Mouse (Mus musculus): ENCODE data around the gene Hps4. TPM values are rescaled to one million over a fixed set of nuclear protein-coding genes. Genes with fewer than 3 reads are reported as not detected.
A peak's percentile ranks its signal among the peaks of the same experiment; 100 is the strongest.
"Not testable (repeated sequence)": the region's sequence is repeated elsewhere in the genome, so short reads cannot be mapped to it uniquely, and the experiment has no call there.

Gene Hps4
- polyA plus RNA-seq, 1 experiment from 2014 or later = 18.9 TPM

- whole genome bisulfite sequencing = 69% methylated on average over 2 of the region's 2 CpGs
- not testable (repeated sequence) for H3K9ac ChIP-seq (ENCODE audit: low read length); H3K4me1 ChIP-seq (ENCODE audit: control insufficient read depth, insufficient read depth, low read length); H3K4me2 ChIP-seq (ENCODE audit: low read depth, low read length); H3K27ac ChIP-seq (ENCODE audit: low read length); H3K9me3 ChIP-seq (replicated peaks; ENCODE audit: control insufficient read depth, low read length); H3K36me3 ChIP-seq (ENCODE audit: control insufficient read depth, insufficient read depth); ATAC-seq (replicated peaks; ENCODE audit: extremely low read depth, insufficient read depth, low FRiP score); H3K27me3 ChIP-seq (ENCODE audit: control insufficient read depth, insufficient read depth, low read length); H3K4me3 ChIP-seq (ENCODE audit: low read length)
Observed at GRCm38 (mm10) chr5:112319343-112319742, 23.5 kb upstream of the Hps4 start.

GRCm38 (mm10) chr5:112320379-112320778 is 22.5 kb upstream of the Hps4 start:
- no peak for ATAC-seq (replicated peaks; ENCODE audit: extremely low read depth, insufficient read depth, low FRiP score)
- WGBS = 78% methylated on average over 5 of the region's 5 CpGs
- peaks cover 2% of the 10 kb centered on the region for H3K36me3 ChIP-seq (ENCODE audit: control insufficient read depth, insufficient read depth)

GRCm38 (mm10) chr5:112320936-112321335 is 21.9 kb upstream of the Hps4 start:
- WGBS = 48% methylated on average over 6 of the region's 6 CpGs
- Histone ChIP-seq H3K4me1 (ENCODE audit: control insufficient read depth, insufficient read depth, low read length) (peaks cover 21% of the 10 kb centered on the region), H3K27ac (ENCODE audit: low read length) (no peak overlapping the region), H3K9me3 (replicated peaks; ENCODE audit: control insufficient read depth, low read length) (no peaks in the 10 kb centered on the region; the same call in 1 of the 2 replicates), H3K4me3 (ENCODE audit: low read length) (no peak overlapping the region), H3K27me3 (ENCODE audit: control insufficient read depth, insufficient read depth, low read length) (no peaks in the 10 kb centered on the region), H3K4me2 (ENCODE audit: low read depth, low read length) (no peak overlapping the region), H3K9ac (ENCODE audit: low read length) (no peak overlapping the region), H3K36me3 (ENCODE audit: control insufficient read depth, insufficient read depth) (no peaks in the 10 kb centered on the region)
- no peak for ATAC-seq (replicated peaks; ENCODE audit: extremely low read depth, insufficient read depth, low FRiP score)

More at GRCm38 (mm10) chr5:112320379-112320778, 22.5 kb upstream of the Hps4 start:
- Histone ChIP-seq H3K9ac (ENCODE audit: low read length) (no peak overlapping the region), H3K4me1 (ENCODE audit: control insufficient read depth, insufficient read depth, low read length) (peaks cover 17% of the 10 kb centered on the region), H3K4me3 (ENCODE audit: low read length) (no peak overlapping the region), H3K27me3 (ENCODE audit: control insufficient read depth, insufficient read depth, low read length) (no peaks in the 10 kb centered on the region), H3K27ac (ENCODE audit: low read length) (no peak overlapping the region), H3K9me3 (replicated peaks; ENCODE audit: control insufficient read depth, low read length) (no peaks in the 10 kb centered on the region; the same call in 1 of the 2 replicates), H3K4me2 (ENCODE audit: low read depth, low read length) (no peak overlapping the region)

- no peak for ATAC-seq (replicated peaks; ENCODE audit: extremely low read depth, insufficient read depth, low FRiP score)
- H3K27me3 ChIP-seq (ENCODE audit: control insufficient read depth, insufficient read depth, low read length) = no peaks in the 10 kb centered on the region
- H3K9me3 ChIP-seq (replicated peaks; ENCODE audit: control insufficient read depth, low read length) = no peaks in the 10 kb centered on the region; the same call in 1 of the 2 replicates
- no peak overlapping the region for H3K4me2 ChIP-seq (ENCODE audit: low read depth, low read length)
- no peak overlapping the region for H3K4me3 ChIP-seq (ENCODE audit: low read length)
- peaks cover 21% of the 10 kb centered on the region for H3K4me1 ChIP-seq (ENCODE audit: control insufficient read depth, insufficient read depth, low read length)
- no peaks in the 10 kb centered on the region for H3K36me3 ChIP-seq (ENCODE audit: control insufficient read depth, insufficient read depth)
- no peak overlapping the region for H3K9ac ChIP-seq (ENCODE audit: low read length)
- no peak overlapping the region for H3K27ac ChIP-seq (ENCODE audit: low read length)
- WGBS = 73% methylated on average over 4 of the region's 4 CpGs
Observed at GRCm38 (mm10) chr5:112321376-112321775, 21.5 kb upstream of the Hps4 start.

- Histone ChIP-seq H3K27ac (ENCODE audit: low read length) (no peak overlapping the region), H3K36me3 (ENCODE audit: control insufficient read depth, insufficient read depth) (no peaks in the 10 kb centered on the region), H3K27me3 (ENCODE audit: control insufficient read depth, insufficient read depth, low read length) (no peaks in the 10 kb centered on the region), H3K4me3 (ENCODE audit: low read length) (no peak overlapping the region), H3K9ac (ENCODE audit: low read length) (no peak overlapping the region), H3K9me3 (replicated peaks; ENCODE audit: control insufficient read depth, low read length) (no peaks in the 10 kb centered on the region; the same call in 1 of the 2 replicates), H3K4me2 (ENCODE audit: low read depth, low read length) (no peak overlapping the region), H3K4me1 (ENCODE audit: control insufficient read depth, insufficient read depth, low read length) (peaks cover 22% of the 10 kb centered on the region)
- ATAC-seq (replicated peaks; ENCODE audit: extremely low read depth, insufficient read depth, low FRiP score) = no peak
- WGBS = 83% methylated on average over 6 of the region's 6 CpGs
Observed at GRCm38 (mm10) chr5:112323246-112323645, 19.6 kb upstream of the Hps4 start.

GRCm38 (mm10) chr5:112324637-112325545 is 18.0 kb upstream of the Hps4 start:
- H3K27ac ChIP-seq (ENCODE audit: low read length) = peak overlapping the region; percentile 88
- H3K4me3 ChIP-seq (ENCODE audit: low read length) = peak overlapping the region; percentile 100
- H3K9me3 ChIP-seq (replicated peaks; ENCODE audit: control insufficient read depth, low read length) = no peaks in the 10 kb centered on the region; the same call in 1 of the 2 replicates
- H3K27me3 ChIP-seq (ENCODE audit: control insufficient read depth, insufficient read depth, low read length) = no peaks in the 10 kb centered on the region
- 16% methylated on average over 24 of the region's 24 CpGs for WGBS
- H3K36me3 ChIP-seq (ENCODE audit: control insufficient read depth, insufficient read depth) = peaks cover 8% of the 10 kb centered on the region
- peaks cover 22% of the 10 kb centered on the region for H3K4me1 ChIP-seq (ENCODE audit: control insufficient read depth, insufficient read depth, low read length)
- peak; percentile 68; the same call in 1 of the 2 replicates for ATAC-seq (replicated peaks; ENCODE audit: extremely low read depth, insufficient read depth, low FRiP score)
- H3K9ac ChIP-seq (ENCODE audit: low read length) = peak overlapping the region; percentile 57
- H3K4me2 ChIP-seq (ENCODE audit: low read depth, low read length) = peak overlapping the region; percentile 70

GRCm38 (mm10) chr5:112325546-112326445 is 17.1 kb upstream of the Hps4 start, which contains the start of gene Tfip11:
Gene Tfip11, plus strand, starts transcription at chr5:112326358.
- no peaks in the 10 kb centered on the region; the same call in 1 of the 2 replicates for H3K9me3 ChIP-seq (replicated peaks; ENCODE audit: control insufficient read depth, low read length)
- H3K27me3 ChIP-seq (ENCODE audit: control insufficient read depth, insufficient read depth, low read length) = no peaks in the 10 kb centered on the region
- H3K27ac ChIP-seq (ENCODE audit: low read length) = peak within 1 kb of the TSS; percentile 88
- peaks cover 22% of the 10 kb centered on the region for H3K4me1 ChIP-seq (ENCODE audit: control insufficient read depth, insufficient read depth, low read length)
- peak within 1 kb of the TSS; percentile 96 for H3K9ac ChIP-seq (ENCODE audit: low read length)
- peak; percentile 77 for ATAC-seq (replicated peaks; ENCODE audit: extremely low read depth, insufficient read depth, low FRiP score)
- peak within 1 kb of the TSS; percentile 70 for H3K4me2 ChIP-seq (ENCODE audit: low read depth, low read length)
- peak within 1 kb of the TSS; percentile 100 for H3K4me3 ChIP-seq (ENCODE audit: low read length)
- peaks cover 15% of the 10 kb centered on the region for H3K36me3 ChIP-seq (ENCODE audit: control insufficient read depth, insufficient read depth)
- 7% methylated on average over 48 of the region's 48 CpGs for WGBS

- no peaks in the 10 kb centered on the region for H3K27me3 ChIP-seq (ENCODE audit: control insufficient read depth, insufficient read depth, low read length)
- no peaks in the 10 kb centered on the region; the same call in 1 of the 2 replicates for H3K9me3 ChIP-seq (replicated peaks; ENCODE audit: control insufficient read depth, low read length)
- H3K36me3 ChIP-seq (ENCODE audit: control insufficient read depth, insufficient read depth) = peaks cover 23% of the 10 kb centered on the region
- ATAC-seq (replicated peaks; ENCODE audit: extremely low read depth, insufficient read depth, low FRiP score) = no peak; the same call in 1 of the 2 replicates
- under 1% methylated on average over 33 of the region's 33 CpGs for WGBS
- H3K4me2 ChIP-seq (ENCODE audit: low read depth, low read length) = peak overlapping the region; percentile 70
- peaks cover 22% of the 10 kb centered on the region for H3K4me1 ChIP-seq (ENCODE audit: control insufficient read depth, insufficient read depth, low read length)
- peak overlapping the region; percentile 96 for H3K9ac ChIP-seq (ENCODE audit: low read length)
- peak overlapping the region; percentile 61; the same call in 1 of the 2 replicates for H3K27ac ChIP-seq (ENCODE audit: low read length)
- H3K4me3 ChIP-seq (ENCODE audit: low read length) = peak overlapping the region; percentile 100
Observed at GRCm38 (mm10) chr5:112326446-112327009, 16.4 kb upstream of the Hps4 start.
